12 mouse cellular contexts compared by ENCODE assay signal in the genomic region with DNA sequence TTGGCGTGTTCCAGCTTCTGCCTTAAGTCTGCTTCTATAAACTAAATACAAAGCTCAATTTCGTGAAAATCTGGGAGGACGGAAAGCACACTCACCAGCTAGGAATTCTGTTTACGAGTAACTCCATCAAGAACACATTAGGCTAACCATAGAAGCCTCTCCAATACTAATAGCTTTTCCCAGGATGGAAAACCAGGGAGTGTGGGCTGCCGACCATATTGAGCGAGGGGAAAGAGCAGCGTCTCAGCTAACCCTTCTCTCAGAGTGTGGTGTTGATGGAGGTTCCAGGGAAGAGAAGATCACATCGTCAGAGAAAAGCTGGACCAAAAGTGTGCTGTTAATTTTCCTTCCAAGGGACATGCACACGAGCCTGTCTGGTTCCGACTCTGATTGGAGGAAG.
DNase-seq lines count a peak whose midpoint lies in the region; ATAC-seq lines count a peak whose summit lies in the region.
"Had no signal": no experiment of that assay in that cellular context is flagged by ENCODE, and none has a peak within 500 bp of the region (broad histone marks: within the 10 kb centered on the region; RNA-seq: fewer than 3 reads in every experiment).

No protein-coding gene starts in this region.

- WGBS in limb, embryonic 12.5 days = 30% methylated on average over 10 of the region's 10 CpGs
- 64% methylated on average over 10 of the region's 10 CpGs for WGBS in limb, embryonic 10.5 days
- WGBS in embryonic facial prominence, embryonic 13.5 days = 28% methylated on average over 10 of the region's 10 CpGs
- 33% methylated on average over 10 of the region's 10 CpGs for WGBS in hindbrain, embryonic 16.5 days
- WGBS in neural tube, embryonic 15.5 days = 48% methylated on average over 10 of the region's 10 CpGs

- no peak for DNase-seq in limb, embryonic 10.5 days (ENCODE audit: low spot score)
- no peak for DNase-seq in left cerebral cortex, postnatal 14 days (ENCODE audit: low spot score in 2 of 2)
- DNase-seq in urinary bladder, adult 2 months (ENCODE audit: low spot score) = no peak
- DNase-seq: adrenal gland, adult 8-10 months; liver, postnatal 0 days; right cerebral cortex, adult 18-20 months had no signal

- peaks cover 18% of the 10 kb centered on the region for H3K4me1 ChIP-seq in limb, embryonic 12.5 days (replicated peaks)
- peaks cover 8% of the 10 kb centered on the region for H3K4me1 ChIP-seq in limb, embryonic 10.5 days
- peaks cover 14% of the 10 kb centered on the region for H3K4me1 ChIP-seq in embryonic facial prominence, embryonic 13.5 days
- H3K4me1 ChIP-seq in hindbrain, embryonic 16.5 days (ENCODE audit: control insufficient read depth, insufficient read depth, low read depth, low read length) = 0 out of 2 replicates have a peak, but pooled peaks cover 3% of the 10 kb centered on the region
- peaks cover 8% of the 10 kb centered on the region; the same call in 1 of the 2 replicates for H3K4me1 ChIP-seq in neural tube, embryonic 15.5 days

- H3K27ac ChIP-seq in limb, embryonic 12.5 days = peak overlapping the region; percentile 69
- H3K27ac ChIP-seq in limb, embryonic 10.5 days = no peak overlapping the region; the same call in 1 of the 2 replicates
- peak overlapping the region; percentile 86 for H3K27ac ChIP-seq in embryonic facial prominence, embryonic 13.5 days
- no peak overlapping the region for H3K27ac ChIP-seq in hindbrain, embryonic 16.5 days (ENCODE audit: low read depth, low read length)
- no peak overlapping the region for H3K27ac ChIP-seq in neural tube, embryonic 15.5 days (replicated peaks)

- H3K36me3 ChIP-seq in limb, embryonic 12.5 days = no peaks in the 10 kb centered on the region
- H3K36me3 ChIP-seq in limb, embryonic 10.5 days = no peaks in the 10 kb centered on the region
- H3K36me3 ChIP-seq in embryonic facial prominence, embryonic 13.5 days = no peaks in the 10 kb centered on the region
- H3K36me3 ChIP-seq in hindbrain, embryonic 16.5 days (ENCODE audit: control insufficient read depth, insufficient read depth, low read length) = no peaks in the 10 kb centered on the region
- no peaks in the 10 kb centered on the region for H3K36me3 ChIP-seq in neural tube, embryonic 15.5 days
- H3K36me3 ChIP-seq: heart, embryonic 12.5 days had no signal

- no peak overlapping the region for H3K9ac ChIP-seq in limb, embryonic 12.5 days (replicated peaks)
- no peak overlapping the region for H3K9ac ChIP-seq in embryonic facial prominence, embryonic 13.5 days
- H3K9ac ChIP-seq in hindbrain, embryonic 16.5 days (ENCODE audit: low read depth, low read length) = no peak overlapping the region
- no peak overlapping the region for H3K9ac ChIP-seq in neural tube, embryonic 15.5 days (replicated peaks)
- H3K9ac ChIP-seq: heart, embryonic 12.5 days; liver, postnatal 0 days had no signal

- intact Hi-C loops in left cerebral cortex, postnatal 14 days (cut with DNase I) = no loop called here

- H3K4me3 ChIP-seq in limb, embryonic 12.5 days (replicated peaks) = no peak overlapping the region
- no peak overlapping the region for H3K4me3 ChIP-seq in limb, embryonic 10.5 days
- peak overlapping the region; percentile 17 for H3K4me3 ChIP-seq in embryonic facial prominence, embryonic 13.5 days
- H3K4me3 ChIP-seq in hindbrain, embryonic 16.5 days (ENCODE audit: low read length) = no peak overlapping the region
- no peak overlapping the region for H3K4me3 ChIP-seq in neural tube, embryonic 15.5 days (replicated peaks)
- H3K4me3 ChIP-seq: heart, embryonic 12.5 days had no signal

- no peaks in the 10 kb centered on the region for H3K27me3 ChIP-seq in limb, embryonic 12.5 days
- H3K27me3 ChIP-seq in limb, embryonic 10.5 days (ENCODE audit: low read depth, poor library complexity, severe bottlenecking) = no peaks in the 10 kb centered on the region
- no peaks in the 10 kb centered on the region for H3K27me3 ChIP-seq in embryonic facial prominence, embryonic 13.5 days
- no peaks in the 10 kb centered on the region for H3K27me3 ChIP-seq in hindbrain, embryonic 16.5 days (replicated peaks; ENCODE audit: control insufficient read depth, insufficient read depth, low read length)
- H3K27me3 ChIP-seq in neural tube, embryonic 15.5 days (replicated peaks) = no peaks in the 10 kb centered on the region
- H3K27me3 ChIP-seq: CH12.LX; heart, embryonic 12.5 days had no signal

- peak overlapping the region; percentile 8; the same call in 1 of the 2 replicates for H3K4me2 ChIP-seq in limb, embryonic 12.5 days
- H3K4me2 ChIP-seq in embryonic facial prominence, embryonic 13.5 days = peak overlapping the region; percentile 42
- H3K4me2 ChIP-seq in hindbrain, embryonic 16.5 days (ENCODE audit: low read length) = peak overlapping the region; percentile 3
- H3K4me2 ChIP-seq in neural tube, embryonic 15.5 days = peak overlapping the region; percentile 9; the same call in 1 of the 2 replicates
- H3K4me2 ChIP-seq: heart, embryonic 12.5 days had no signal

- no peak for ATAC-seq in limb, embryonic 12.5 days (ENCODE audit: insufficient number of reproducible peaks, insufficient read depth, low FRiP score, low TSS enrichment, low read depth)
- ATAC-seq in embryonic facial prominence, embryonic 13.5 days (ENCODE audit: insufficient number of reproducible peaks, insufficient read depth, low FRiP score, low TSS enrichment, low read depth) = no peak
- no peak; the same call in 1 of the 2 replicates for ATAC-seq in hindbrain, embryonic 16.5 days
- no peak for ATAC-seq in neural tube, embryonic 15.5 days (ENCODE audit: low FRiP score)
- ATAC-seq: liver, postnatal 0 days had no signal

- no peaks in the 10 kb centered on the region for H3K9me3 ChIP-seq in limb, embryonic 12.5 days
- H3K9me3 ChIP-seq in limb, embryonic 10.5 days (replicated peaks) = no peaks in the 10 kb centered on the region
- no peaks in the 10 kb centered on the region for H3K9me3 ChIP-seq in embryonic facial prominence, embryonic 13.5 days
- H3K9me3 ChIP-seq in hindbrain, embryonic 16.5 days (ENCODE audit: control insufficient read depth, low read length) = no peaks in the 10 kb centered on the region
- no peaks in the 10 kb centered on the region for H3K9me3 ChIP-seq in neural tube, embryonic 15.5 days (replicated peaks)
- H3K9me3 ChIP-seq: heart, embryonic 12.5 days had no signal

Comparison
In these comparisons a context has a peak if more than half of its experiments do, and no peak if none do; other contexts are left out.
1. H3K27ac ChIP-seq: peak in limb, embryonic 12.5 days (single experiment) and embryonic facial prominence, embryonic 13.5 days (single experiment); none in limb, embryonic 10.5 days (single experiment), hindbrain, embryonic 16.5 days (single experiment) and neural tube, embryonic 15.5 days (single experiment).
2. Peak in every context shown above with its lines, with median percentiles within 50 percentile points of each other: H3K4me2 ChIP-seq.